28 mouse cellular contexts compared by ENCODE assay signal in the genomic region with DNA sequence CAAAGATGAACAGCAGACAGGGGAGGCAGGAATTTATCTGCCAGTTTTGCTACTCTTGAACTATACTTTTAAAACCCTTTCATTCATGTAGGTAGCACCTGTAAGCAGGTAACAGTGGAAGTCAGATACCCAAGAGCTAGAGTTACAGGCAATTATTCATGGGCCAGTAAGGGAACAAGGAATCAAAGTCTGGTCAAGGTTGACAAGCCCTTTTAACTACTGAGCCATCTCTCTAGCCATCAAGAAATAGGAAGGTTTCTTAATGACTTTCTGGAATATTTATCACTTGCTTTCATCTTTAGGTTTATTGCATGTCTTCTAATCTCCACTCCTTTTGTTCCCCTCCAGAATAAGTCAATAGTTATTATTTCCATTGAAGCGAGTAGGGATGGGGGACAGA.
"Had no signal": no experiment of that assay in that cellular context is flagged by ENCODE, and none has a peak within 500 bp of the region (broad histone marks: within the 10 kb centered on the region; RNA-seq: fewer than 3 reads in every experiment).

No protein-coding gene starts in this region.

- H3K27ac ChIP-seq: embryonic facial prominence, embryonic 10.5 days; embryonic facial prominence, embryonic 12.5 days; embryonic facial prominence, embryonic 13.5 days; embryonic facial prominence, embryonic 15.5 days; forebrain, embryonic 10.5 days; forebrain, embryonic 12.5 days; forebrain, embryonic 13.5 days; forebrain, embryonic 15.5 days; gastrocnemius, adult 2 months had no signal

- ATAC-seq: forebrain, embryonic 13.5 days; forebrain, embryonic 14.5 days; forebrain, embryonic 15.5 days; forebrain, embryonic 16.5 days; forebrain, postnatal 0 days had no signal

- H3K36me3 ChIP-seq: embryonic facial prominence, embryonic 12.5 days; forebrain, embryonic 12.5 days had no signal

- H3K4me2 ChIP-seq: embryonic facial prominence, embryonic 12.5 days; embryonic facial prominence, embryonic 13.5 days; embryonic facial prominence, embryonic 15.5 days; forebrain, embryonic 12.5 days; forebrain, embryonic 13.5 days; forebrain, embryonic 15.5 days had no signal

- H3K9me3 ChIP-seq: embryonic facial prominence, embryonic 10.5 days; embryonic facial prominence, embryonic 12.5 days; embryonic facial prominence, embryonic 13.5 days; embryonic facial prominence, embryonic 15.5 days; forebrain, embryonic 10.5 days; forebrain, embryonic 12.5 days; forebrain, embryonic 13.5 days; forebrain, embryonic 15.5 days had no signal

- H3K4me3 ChIP-seq: embryonic facial prominence, embryonic 10.5 days; embryonic facial prominence, embryonic 12.5 days; embryonic facial prominence, embryonic 13.5 days; embryonic facial prominence, embryonic 15.5 days; erythroblast, embryonic 14.5 days; forebrain, embryonic 10.5 days; forebrain, embryonic 12.5 days; forebrain, embryonic 13.5 days; forebrain, embryonic 15.5 days; gastrocnemius, adult 2 months had no signal

- H3K4me1 ChIP-seq: embryonic facial prominence, embryonic 10.5 days; embryonic facial prominence, embryonic 12.5 days; embryonic facial prominence, embryonic 13.5 days; embryonic facial prominence, embryonic 15.5 days; forebrain, embryonic 12.5 days; forebrain, embryonic 13.5 days; forebrain, embryonic 15.5 days had no signal

- H3K27me3 ChIP-seq: embryonic facial prominence, embryonic 12.5 days; embryonic facial prominence, embryonic 13.5 days; embryonic facial prominence, embryonic 15.5 days; forebrain, embryonic 12.5 days; forebrain, embryonic 13.5 days; forebrain, embryonic 15.5 days had no signal

- DNase-seq: cerebellum, adult 2 months; cerebellum, adult 8-10 months; cerebellum, adult 9-10 months; cerebellum, adult 9-11 months; cerebellum, postnatal 10 days; cerebellum, postnatal 14 days; cerebellum, postnatal 25 days; cerebellum, postnatal 36 days; embryo, embryonic 11 days; forebrain, postnatal 0 days; gastrocnemius, adult 2 months; gastrocnemius, postnatal 10 days; gastrocnemius, postnatal 14 days; gastrocnemius, postnatal 25 days; gastrocnemius, postnatal 36 days; heart, adult 11 months; heart, adult 18-20 months had no signal

- H3K9ac ChIP-seq: embryonic facial prominence, embryonic 12.5 days; embryonic facial prominence, embryonic 13.5 days; embryonic facial prominence, embryonic 15.5 days; forebrain, embryonic 12.5 days; forebrain, embryonic 13.5 days; forebrain, embryonic 15.5 days; forebrain, postnatal 0 days had no signal
